Mouse (Mus musculus) myocyte (in vitro differentiated cells): ENCODE data around the gene Slc36a2.

ENCODE experiments used
- MAX ChIP-seq: IDR thresholded peaks from one replicate; pipeline ENCODE4 v1.6.1; 2011; ENCODE audit warnings: low read depth, mild to moderate bottlenecking, control low read depth
- POLR2A ChIP-seq: IDR thresholded peaks from one replicate; pipeline ENCODE4 v1.6.1; 2011; ENCODE audit warnings: low read depth, mild to moderate bottlenecking, control low read depth, moderate library complexity; ENCODE audit not compliant: insufficient read length
- REST ChIP-seq: IDR thresholded peaks from one replicate; pipeline ENCODE4 v1.6.1; 2011; ENCODE audit warnings: mild to moderate bottlenecking, control low read depth, moderate library complexity; ENCODE audit not compliant: insufficient read depth, insufficient read length
- TCF12 ChIP-seq: IDR thresholded peaks from one replicate; pipeline ENCODE4 v1.6.1; 2011; ENCODE audit warnings: mild to moderate bottlenecking, control low read depth; ENCODE audit not compliant: poor library complexity, insufficient read depth, severe bottlenecking
- USF1 ChIP-seq: IDR thresholded peaks from one replicate; pipeline ENCODE4 v1.6.1; 2011; ENCODE audit warnings: low read depth, mild to moderate bottlenecking, control low read depth, moderate library complexity

DNA sequence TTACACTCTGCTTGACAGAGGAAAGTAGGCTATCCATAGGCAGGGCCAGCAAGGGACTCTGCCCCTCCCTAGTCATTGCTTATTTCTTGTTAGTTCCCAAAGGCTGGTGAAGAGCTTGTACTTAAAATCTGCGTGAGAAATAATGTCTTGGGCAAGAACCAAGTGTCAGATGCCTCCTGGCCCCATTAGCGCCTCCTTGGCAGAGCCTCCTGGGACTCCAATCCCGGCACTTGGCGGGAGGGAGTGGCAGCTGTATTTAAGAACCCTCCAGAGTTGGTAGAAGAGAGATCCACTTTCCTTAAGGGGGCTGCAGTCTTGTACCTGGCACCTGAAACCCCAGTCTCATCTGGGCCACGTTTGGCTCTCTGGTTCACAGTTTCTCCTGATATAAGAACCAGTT is 29.3 kb upstream of the Slc36a2 start:
- TF ChIP-seq TCF12 (no peak), POLR2A (no peak), USF1 (no peak), MAX (no peak), REST (no peak)
